Comparison of ENCODE assay signal across 8 mouse cellular contexts in genomic region chr4:133813174-133813991, GRCm38 (mm10). TPM values are rescaled to one million over a fixed set of nuclear protein-coding genes. Genes with fewer than 3 reads are reported as not detected.
DNase-seq lines count a peak whose midpoint lies in the region; ATAC-seq lines count a peak whose summit lies in the region.

No protein-coding gene starts in this region.

- peaks cover 8% of the 10 kb centered on the region for H3K4me1 ChIP-seq in hindbrain, embryonic 11.5 days (replicated peaks; ENCODE audit: control insufficient read depth, insufficient read depth, low read length)

- H3K9ac ChIP-seq in hindbrain, embryonic 11.5 days (ENCODE audit: low read depth, low read length) = peak overlapping the region; percentile 84

- no peaks in the 10 kb centered on the region for H3K36me3 ChIP-seq in hindbrain, embryonic 11.5 days (ENCODE audit: control insufficient read depth, insufficient read depth, low read length)

- peak overlapping the region; percentile 46 for H3K4me3 ChIP-seq in hindbrain, embryonic 11.5 days (ENCODE audit: low read depth, low read length)

- ATAC-seq in hindbrain, embryonic 11.5 days (ENCODE audit: low FRiP score) = peak; percentile 89

- H3K4me2 ChIP-seq in hindbrain, embryonic 11.5 days (replicated peaks; ENCODE audit: low read depth, low read length) = peak overlapping the region; percentile 65

- H3K9me3 ChIP-seq in hindbrain, embryonic 11.5 days (ENCODE audit: control insufficient read depth, low read length) = no peaks in the 10 kb centered on the region

- WGBS in hindbrain, embryonic 11.5 days = 1% methylated on average over 42 of the region's 101 CpGs

- DNase-seq in MN1 (ENCODE audit: low spot score) = peak; percentile 100
- peak; percentile 94 for DNase-seq in cerebellum, adult 9-11 months
- DNase-seq in frontal cortex, adult 2 months (ENCODE audit: extremely low spot score in 1 of 2, low spot score in 1 of 2) = peak; percentile 73 to 88
- DNase-seq in hindbrain, embryonic 11.5 days (ENCODE audit: low spot score) = peak; percentile 95
- DNase-seq in layer of hippocampus, postnatal 10 days (ENCODE audit: low spot score in 2 of 2) = peak; percentile 92 to 95
- DNase-seq in lung, postnatal 10 days = peak; percentile 97
- peak; percentile 96 for DNase-seq in ovary, postnatal 36 days (ENCODE audit: low spot score)
- DNase-seq in thymus, postnatal 25 days = peak; percentile 95

- peak overlapping the region; percentile 100 for H3K27ac ChIP-seq in hindbrain, embryonic 11.5 days (ENCODE audit: low read depth, low read length)

- H3K27me3 ChIP-seq in hindbrain, embryonic 11.5 days (ENCODE audit: control insufficient read depth, insufficient read depth, low read length) = no peaks in the 10 kb centered on the region

RNA-seq across cellular contexts. Expression of gene Arid1a, which starts 56.8 kb away (rescaled TPM):
- 57.0 and 57.7 TPM in 2 replicates for polyA plus RNA-seq in frontal cortex, adult 2 months (2012; rRNA removed)
- 40.8 and 51.6 TPM in 2 replicates for polyA plus RNA-seq in hindbrain, embryonic 11.5 days (2014; fragmentation: Nextera tagmentation; extraction: Ambion mirVana)
- total RNA-seq in layer of hippocampus, postnatal 10 days (2021) = 10 to 100 TPM; 74.6 to 76.4 TPM

Comparison
In these comparisons a context has a peak if more than half of its experiments do, and no peak if none do; other contexts are left out.
1. Peak in every context shown above with its lines: DNase-seq, ATAC-seq, H3K4me3 ChIP-seq and H3K27ac ChIP-seq.